10 mouse cellular contexts compared by ENCODE assay signal in genomic region chr6:22097709-22098108, GRCm38 (mm10).
A peak's percentile ranks its signal among the peaks of the same experiment; 100 is the strongest.
DNase-seq lines count a peak whose midpoint lies in the region; ATAC-seq and TF ChIP-seq lines count a peak whose summit lies in the region.
"Had no signal": no experiment of that assay in that cellular context is flagged by ENCODE, and none has a peak within 500 bp of the region (broad histone marks: within the 10 kb centered on the region; RNA-seq: fewer than 3 reads in every experiment).

No protein-coding gene starts in this region.

- TF ChIP-seq CTCF in heart, adult 2 months (IDR thresholded peaks at IDR 0.05) = peak; percentile 84

- no peak for TF ChIP-seq POLR2A in heart, adult 2 months (IDR thresholded peaks at IDR 0.05; ENCODE audit: insufficient read depth, low read depth, low read length)

- no peak overlapping the region for H3K4me3 ChIP-seq in heart, adult 2 months
- no peak overlapping the region for H3K4me3 ChIP-seq in heart, embryonic 11.5 days (ENCODE audit: low read depth, low read length)
- no peak overlapping the region for H3K4me3 ChIP-seq in forebrain, embryonic 14.5 days (ENCODE audit: low read depth, low read length)
- H3K4me3 ChIP-seq: hindbrain, embryonic 15.5 days; megakaryocyte, embryonic 14.5 days had no signal

- no peak for TF ChIP-seq EP300 in heart, adult 2 months (IDR thresholded peaks at IDR 0.05; ENCODE audit: insufficient read depth, low read depth, low read length)

- intact Hi-C loops in heart, adult 2 months (cut with DNase I) = no loop called here

- no peak for ATAC-seq in heart, embryonic 11.5 days (replicated peaks; ENCODE audit: insufficient number of reproducible peaks, low FRiP score, low TSS enrichment)
- ATAC-seq in forebrain, embryonic 14.5 days = peak; percentile 69; the same call in 1 of the 2 replicates
- no peak for ATAC-seq in inflammation-experienced regulatory T-cells, adult 6 months

- no peak overlapping the region for H3K4me2 ChIP-seq in heart, embryonic 11.5 days
- no peak overlapping the region for H3K4me2 ChIP-seq in forebrain, embryonic 14.5 days (ENCODE audit: low read length)
- H3K4me2 ChIP-seq: hindbrain, embryonic 15.5 days had no signal

- H3K27ac ChIP-seq in heart, adult 2 months = no peak overlapping the region
- H3K27ac ChIP-seq in heart, embryonic 11.5 days (ENCODE audit: low read depth, low read length) = no peak overlapping the region
- H3K27ac ChIP-seq in forebrain, embryonic 14.5 days (ENCODE audit: low read depth, low read length) = no peak overlapping the region
- H3K27ac ChIP-seq: hindbrain, embryonic 15.5 days had no signal

- no peaks in the 10 kb centered on the region for H3K27me3 ChIP-seq in heart, adult 2 months (ENCODE audit: control insufficient read depth, insufficient read depth, low read length)
- H3K27me3 ChIP-seq in heart, embryonic 11.5 days (ENCODE audit: control insufficient read depth, insufficient read depth, low read length) = no peaks in the 10 kb centered on the region
- H3K27me3 ChIP-seq in forebrain, embryonic 14.5 days (replicated peaks; ENCODE audit: control insufficient read depth, insufficient read depth, low read length) = no peaks in the 10 kb centered on the region

- no peak overlapping the region for H3K9ac ChIP-seq in heart, adult 2 months (ENCODE audit: low read depth, low read length)
- no peak overlapping the region for H3K9ac ChIP-seq in heart, embryonic 11.5 days (ENCODE audit: low read depth, low read length)
- no peak overlapping the region for H3K9ac ChIP-seq in forebrain, embryonic 14.5 days (ENCODE audit: low read length)
- H3K9ac ChIP-seq: hindbrain, embryonic 15.5 days had no signal

- WGBS in heart, adult 2 months = 29% methylated on average over 2 of the region's 2 CpGs
- 45% methylated on average over 2 of the region's 2 CpGs for WGBS in heart, embryonic 11.5 days (ENCODE audit: insufficient replicate concordance)
- 37% methylated on average over 2 of the region's 2 CpGs for WGBS in forebrain, embryonic 14.5 days

- H3K36me3 ChIP-seq in heart, adult 2 months (ENCODE audit: control insufficient read depth, insufficient read depth, low read length) = no peaks in the 10 kb centered on the region; the same call in 1 of the 2 replicates
- no peaks in the 10 kb centered on the region for H3K36me3 ChIP-seq in heart, embryonic 11.5 days (ENCODE audit: control insufficient read depth, insufficient read depth, low read length)
- no peaks in the 10 kb centered on the region for H3K36me3 ChIP-seq in forebrain, embryonic 14.5 days (ENCODE audit: control insufficient read depth, insufficient read depth, low read length)
- H3K36me3 ChIP-seq: hindbrain, embryonic 15.5 days had no signal

- H3K4me1 ChIP-seq in heart, adult 2 months (ENCODE audit: control insufficient read depth, insufficient read depth, low read length) = no peaks in the 10 kb centered on the region
- no peaks in the 10 kb centered on the region for H3K4me1 ChIP-seq in heart, embryonic 11.5 days (ENCODE audit: control insufficient read depth, insufficient read depth, low read length)
- no peaks in the 10 kb centered on the region for H3K4me1 ChIP-seq in forebrain, embryonic 14.5 days (ENCODE audit: control insufficient read depth, insufficient read depth, low read length)
- H3K4me1 ChIP-seq: hindbrain, embryonic 15.5 days; megakaryocyte, embryonic 14.5 days had no signal

- DNase-seq in heart, adult 2 months = peak in 1 of 2 experiments; percentile 8
- peak; percentile 6 for DNase-seq in urinary bladder, postnatal 25 days (ENCODE audit: low spot score)
- DNase-seq in urinary bladder, adult 2 months (ENCODE audit: low spot score) = no peak
- peak; percentile 74 for DNase-seq in forebrain, embryonic 14.5 days (ENCODE audit: low spot score)
- DNase-seq in layer of hippocampus, adult 9-10 months (ENCODE audit: low spot score) = peak; percentile 63
- peak; percentile 56 for DNase-seq in retina, postnatal 1 day

- no peaks in the 10 kb centered on the region for H3K79me2 ChIP-seq in heart, adult 2 months (replicated peaks; ENCODE audit: control insufficient read depth, insufficient read depth, low read length)

- H3K9me3 ChIP-seq in heart, embryonic 11.5 days (replicated peaks; ENCODE audit: control insufficient read depth, low read length) = no peaks in the 10 kb centered on the region
- H3K9me3 ChIP-seq in forebrain, embryonic 14.5 days (replicated peaks; ENCODE audit: control insufficient read depth, low read length) = no peaks in the 10 kb centered on the region
- H3K9me3 ChIP-seq: hindbrain, embryonic 15.5 days; megakaryocyte, embryonic 14.5 days had no signal
